In the genomic region with DNA sequence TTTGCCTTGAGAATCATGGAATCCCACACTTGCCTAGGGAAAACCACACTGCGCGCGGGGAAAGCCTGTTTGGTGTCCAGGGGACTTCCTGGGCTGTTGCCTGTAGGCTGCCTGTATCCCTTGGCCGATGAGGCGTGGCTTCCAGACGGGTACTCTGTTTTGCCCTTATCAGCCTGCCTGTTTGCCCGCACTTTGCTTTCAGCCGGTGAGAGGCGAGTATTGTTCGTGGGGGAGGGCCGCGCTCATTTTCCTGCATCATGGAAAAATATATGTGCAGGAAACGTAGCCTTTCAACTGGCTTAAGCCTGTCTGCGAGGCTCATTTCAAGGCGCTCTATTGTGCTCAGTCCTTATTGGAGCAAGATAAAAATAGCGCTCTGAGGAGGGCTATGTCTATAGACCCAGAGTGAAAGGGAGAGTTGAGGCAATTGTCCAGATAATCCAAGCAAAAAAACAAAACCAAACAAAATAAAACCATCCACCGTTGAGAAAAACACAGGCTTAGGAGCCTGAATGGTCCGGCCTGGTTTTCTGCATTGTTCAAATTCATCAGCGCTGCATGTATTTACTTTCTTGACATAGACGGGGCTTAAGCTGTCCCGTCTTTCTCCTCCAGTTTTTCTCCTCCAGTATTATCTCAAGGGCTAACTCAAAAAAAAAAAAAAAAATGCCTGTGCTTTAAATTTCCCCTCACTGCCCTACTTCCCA, we compare ENCODE assay signal across 7 mouse cellular contexts.
DNase-seq lines count a peak whose midpoint lies in the region; ATAC-seq lines count a peak whose summit lies in the region.

No protein-coding gene starts in this region.

- DNase-seq in embryo, embryonic 10 days (ENCODE audit: low spot score), result peak; percentile 34
- DNase-seq in midbrain, embryonic 11.5 days (ENCODE audit: low spot score, missing footprints), result peak; percentile 96
- no peak for DNase-seq in right cerebral cortex, postnatal 25 days
- DNase-seq in adrenal gland, postnatal 14 days, result no peak

- no peak overlapping the region for H3K27ac ChIP-seq in forebrain, embryonic 13.5 days
- peak overlapping the region; percentile 66 for H3K27ac ChIP-seq in kidney, embryonic 16.5 days (ENCODE audit: low read length)
- H3K27ac ChIP-seq in midbrain, embryonic 11.5 days (ENCODE audit: low read depth, low read length), result peak overlapping the region; percentile 84

- H3K4me1 ChIP-seq in forebrain, embryonic 13.5 days, result peaks cover 10% of the 10 kb centered on the region; the same call in 1 of the 2 replicates
- peaks cover 12% of the 10 kb centered on the region; the same call in 1 of the 2 replicates for H3K4me1 ChIP-seq in kidney, embryonic 16.5 days (ENCODE audit: insufficient read depth, low read length)
- peaks cover 13% of the 10 kb centered on the region for H3K4me1 ChIP-seq in midbrain, embryonic 11.5 days (ENCODE audit: control insufficient read depth, insufficient read depth, low read length)

- H3K9me3 ChIP-seq in forebrain, embryonic 13.5 days (replicated peaks), result no peaks in the 10 kb centered on the region
- H3K9me3 ChIP-seq in kidney, embryonic 16.5 days (ENCODE audit: low read length), result no peaks in the 10 kb centered on the region
- H3K9me3 ChIP-seq in midbrain, embryonic 11.5 days (ENCODE audit: control insufficient read depth, low read length), result no peaks in the 10 kb centered on the region

- H3K4me2 ChIP-seq in forebrain, embryonic 13.5 days, result peak overlapping the region; percentile 55
- H3K4me2 ChIP-seq in kidney, embryonic 16.5 days (replicated peaks; ENCODE audit: low read depth, low read length), result peak overlapping the region; percentile 33
- peak overlapping the region; percentile 32 for H3K4me2 ChIP-seq in midbrain, embryonic 11.5 days

- H3K9ac ChIP-seq in forebrain, embryonic 13.5 days, result 0 out of 2 replicates have a peak overlapping the region, but pooled peaks have one; percentile 35
- no peak overlapping the region for H3K9ac ChIP-seq in kidney, embryonic 16.5 days (replicated peaks; ENCODE audit: low read length)
- H3K9ac ChIP-seq in midbrain, embryonic 11.5 days (ENCODE audit: low read length), result peak overlapping the region; percentile 48; the same call in 1 of the 2 replicates

- 0 out of 2 replicates have a peak, but pooled peaks cover 2% of the 10 kb centered on the region for H3K27me3 ChIP-seq in forebrain, embryonic 13.5 days
- H3K27me3 ChIP-seq in kidney, embryonic 16.5 days (ENCODE audit: insufficient read depth, low read length), result no peaks in the 10 kb centered on the region
- no peaks in the 10 kb centered on the region for H3K27me3 ChIP-seq in midbrain, embryonic 11.5 days (ENCODE audit: control insufficient read depth, insufficient read depth, low read length)

- H3K36me3 ChIP-seq in forebrain, embryonic 13.5 days (ENCODE audit: poor library complexity, severe bottlenecking), result no peaks in the 10 kb centered on the region
- H3K36me3 ChIP-seq in kidney, embryonic 16.5 days (ENCODE audit: insufficient read depth, low read length), result no peaks in the 10 kb centered on the region
- no peaks in the 10 kb centered on the region for H3K36me3 ChIP-seq in midbrain, embryonic 11.5 days (ENCODE audit: control insufficient read depth, insufficient read depth, low read length)

- WGBS in forebrain, embryonic 13.5 days, result 9% methylated on average over 21 of the region's 21 CpGs
- 46% methylated on average over 21 of the region's 21 CpGs for WGBS in kidney, embryonic 16.5 days
- 26% methylated on average over 21 of the region's 21 CpGs for WGBS in midbrain, embryonic 11.5 days

- peak; percentile 92 for ATAC-seq in forebrain, embryonic 13.5 days
- ATAC-seq in kidney, embryonic 16.5 days (ENCODE audit: low FRiP score, low TSS enrichment), result peak; percentile 87
- peak; percentile 95 for ATAC-seq in midbrain, embryonic 11.5 days (ENCODE audit: low FRiP score)
- ATAC-seq in megakaryocyte progenitor cell, adult 5-6 weeks (replicated peaks; ENCODE audit: poor library complexity), result no peak

- H3K4me3 ChIP-seq in forebrain, embryonic 13.5 days, result peak overlapping the region; percentile 28
- no peak overlapping the region for H3K4me3 ChIP-seq in kidney, embryonic 16.5 days (ENCODE audit: low read length)
- no peak overlapping the region for H3K4me3 ChIP-seq in midbrain, embryonic 11.5 days (ENCODE audit: low read depth, low read length)

Comparison
In these comparisons a context has a peak if more than half of its experiments do, and no peak if none do; other contexts are left out.
1. DNase-seq: peak in embryo, embryonic 10 days (single experiment) and midbrain, embryonic 11.5 days (single experiment); none in right cerebral cortex, postnatal 25 days (single experiment) and adrenal gland, postnatal 14 days (single experiment).
2. Peak in every context shown above with its lines, with median percentiles within 50 percentile points of each other: H3K4me2 ChIP-seq.